Mouse (Mus musculus): ENCODE measurements at regions not wholly inside any gene's neighbourhood (a gene's known extent, or its start where the extent isn't known, plus 50 kb on each side); places are given as distances from the start of the nearest gene placed in this dataset.

GRCm38 (mm10) chr5:101539254-101539549 lies 125.6 kb downstream of the Nkx6-1 start:
- TF ChIP-seq CTCF (IDR thresholded peaks at IDR 0.05; ENCODE audit: borderline replicate concordance, control insufficient read depth, extremely low read depth, insufficient read depth, low read length, poor library complexity) (no peak), POLR2A (IDR thresholded peaks at IDR 0.05; ENCODE audit: control insufficient read depth, extremely low read depth, insufficient read depth, low read length, poor library complexity) (no peak)
